Mouse (Mus musculus) E14TG2a.4 (cell line): Measurements from ENCODE around the gene Coro1c.

Experiments
- CTCF ChIP-seq: conservative IDR thresholded peaks from 2 replicates; pipeline ENCODE4 v1.5.1; 2014; ENCODE audit warnings: low read length
- POU5F1 ChIP-seq: IDR thresholded peaks from 2 replicates; pipeline ENCODE4 v1.6.1; 2014; ENCODE audit warnings: low read length, borderline replicate concordance

DNA sequence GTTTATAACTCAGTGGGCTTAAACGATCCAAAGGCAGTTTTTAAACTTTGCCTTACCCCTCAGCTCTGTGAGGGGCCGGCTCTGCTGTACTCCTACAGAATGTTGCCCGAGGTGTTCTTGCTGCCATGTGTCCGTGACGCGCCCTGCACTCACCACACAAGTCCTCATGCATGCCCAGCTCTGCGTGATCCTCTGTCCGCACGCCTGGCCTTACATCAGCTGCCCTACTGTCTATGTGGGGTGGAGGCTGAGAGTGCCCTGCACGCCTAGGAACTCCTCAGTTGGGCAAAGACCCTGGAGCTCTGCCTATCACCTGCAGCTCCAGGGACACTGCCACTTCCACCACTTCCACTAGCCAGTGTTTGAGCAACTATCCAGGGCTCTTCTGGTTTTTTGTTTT lies 50.0 kb downstream of the Coro1c start:
- no peak for TF ChIP-seq CTCF
- no peak for TF ChIP-seq POU5F1
